Mouse (Mus musculus): ENCODE measurements around the gene Hspa1l.

- TF ChIP-seq CTCF (IDR thresholded peaks at IDR 0.05; ENCODE audit: extremely low read depth, insufficient read depth, low read length), result no peak
- no peak for TF ChIP-seq POLR2A (IDR thresholded peaks at IDR 0.05; ENCODE audit: extremely low read depth, insufficient read depth, low read length)
These were observed 55.0 kb downstream of the Hspa1l start, which contains the start of gene Sapcd1 for GRCm38 (mm10) chr17:35027277-35028068.
